Mouse (Mus musculus) adrenal gland, adult 2 months (tissue): ENCODE measurements at regions not wholly inside any gene's neighbourhood (a gene's known extent, or its start where the extent isn't known, plus 50 kb on each side); places are given as distances from the start of the nearest gene placed in this dataset.

Experiments used
- DNase-seq: peaks from one replicate; pipeline ENCODE4 v3.0.0; 2021

DNA sequence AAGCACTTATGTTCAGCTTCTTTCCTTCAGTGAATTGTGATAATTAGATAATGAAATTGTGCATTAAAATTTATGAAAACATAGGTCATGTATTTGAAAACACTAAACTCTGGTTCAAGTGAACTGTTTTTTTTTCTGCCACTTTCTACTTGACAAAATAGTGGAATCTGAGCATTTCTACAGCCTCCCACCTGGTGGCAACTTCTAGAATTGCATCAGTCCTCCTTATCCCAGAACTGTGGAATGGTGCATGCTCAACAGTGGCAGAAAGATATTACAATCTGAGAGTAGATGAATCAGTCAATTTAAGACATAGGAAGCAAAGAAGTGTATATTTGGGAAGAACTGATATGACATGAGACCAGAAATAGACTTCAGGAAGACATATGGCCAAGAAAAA, 84.1 kb upstream of the Gm28269 start:
- DNase-seq = peak; percentile 4

DNA sequence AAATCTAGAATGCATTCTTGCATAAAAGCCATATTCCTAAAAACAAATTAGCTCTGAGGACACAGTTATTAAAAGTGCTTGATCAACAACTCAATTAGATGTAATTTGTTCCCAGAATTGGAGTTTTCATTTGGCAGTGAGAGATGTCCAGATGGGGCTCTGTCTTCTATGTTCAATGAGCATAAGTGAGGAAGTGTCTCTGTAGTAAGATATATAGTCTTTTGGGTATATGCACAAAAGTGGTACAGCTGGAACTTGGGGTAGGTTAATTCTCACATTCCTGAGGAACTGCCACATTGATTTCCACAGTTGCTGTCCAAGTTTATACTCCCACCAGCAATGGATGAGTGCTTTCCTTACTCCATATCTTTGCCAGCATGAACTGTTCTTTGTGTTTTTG, 64.3 kb upstream of the Gm28269 start:
- no peak for DNase-seq

DNA sequence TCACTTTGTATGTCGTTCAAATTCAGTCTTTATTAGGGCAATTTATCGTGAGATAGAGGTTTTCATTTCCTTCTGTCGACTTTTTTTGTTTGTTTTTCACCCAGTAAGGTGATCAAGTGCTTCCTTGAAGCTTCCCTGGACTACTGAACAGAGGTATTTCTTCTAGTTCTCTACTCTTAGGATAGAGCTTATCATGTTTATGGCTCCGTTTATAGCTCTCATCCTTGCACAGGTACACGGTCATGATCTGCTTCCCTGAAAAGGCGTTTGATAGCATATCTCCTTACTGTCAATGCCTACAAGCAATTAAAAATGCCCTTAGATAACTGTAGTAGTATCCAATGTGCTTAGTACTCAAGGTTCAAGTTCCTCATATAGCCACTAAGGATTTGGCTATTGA, 56.9 kb upstream of the Gm28269 start:
- no peak for DNase-seq
